Mouse (Mus musculus) embryonic facial prominence, embryonic 14.5 days (tissue): ENCODE results near the gene Tmprss12. TPM values are rescaled to one million over a fixed set of nuclear protein-coding genes. Genes with fewer than 3 reads are reported as not detected.
"Not testable (repeated sequence)": the region's sequence is repeated elsewhere in the genome, so short reads cannot be mapped to it uniquely, and the experiment has no call there.

Source experiments
- ATAC-seq: fragments of 200-750 bp; cut with Nextera tagmentation; 2 replicates; pipeline ENCODE4 v1.8.0; 2017; ENCODE audit warnings: low read depth, moderate number of reproducible peaks, moderate TSS enrichment
- DNase-seq: peaks from one replicate; pipeline ENCODE4 v3.0.0-alpha.2; 2015; ENCODE audit warnings: low spot score
- H3K27ac ChIP-seq: fragments of 300-500 bp; sonication (generic); replicated peaks from 2 replicates; pipeline ENCODE4 v1.5.1; 2014; ENCODE audit warnings: low read depth, mild to moderate bottlenecking, low read length, moderate library complexity
- H3K27me3 ChIP-seq: fragments of 300-500 bp; sonication (generic); replicated peaks from 2 replicates; pipeline ENCODE4 v1.6.1; 2014; ENCODE audit warnings: low read length; ENCODE audit not compliant: control insufficient read depth, insufficient read depth
- H3K36me3 ChIP-seq: fragments of 300-500 bp; sonication (generic); 2 replicates; pipeline ENCODE4 v1.6.1; 2014; ENCODE audit warnings: low read length, mixed read lengths; ENCODE audit not compliant: control insufficient read depth, insufficient read depth
- H3K4me1 ChIP-seq: fragments of 300-500 bp; sonication (generic); 2 replicates; pipeline ENCODE4 v1.6.1; 2014; ENCODE audit warnings: antibody characterized with exemption, low read length; ENCODE audit not compliant: control insufficient read depth, insufficient read depth
- H3K4me2 ChIP-seq: fragments of 300-500 bp; sonication (generic); 2 replicates; pipeline ENCODE4 v1.6.1; 2014; ENCODE audit warnings: low read depth, mild to moderate bottlenecking, low read length, moderate library complexity, mixed read lengths
- H3K4me3 ChIP-seq: fragments of 300-500 bp; sonication (generic); 2 replicates; pipeline ENCODE4 v1.5.1; 2014; ENCODE audit warnings: low read depth, mild to moderate bottlenecking, low read length
- H3K9ac ChIP-seq: fragments of 300-500 bp; sonication (generic); 2 replicates; pipeline ENCODE4 v1.6.1; 2014; ENCODE audit warnings: low read depth, mild to moderate bottlenecking, low read length, moderate library complexity, mixed read lengths
- H3K9me3 ChIP-seq: fragments of 300-500 bp; sonication (generic); 2 replicates; pipeline ENCODE4 v1.6.1; 2016; ENCODE audit warnings: low read length; ENCODE audit not compliant: control insufficient read depth
- WGBS: fragments of 180-500 bp; shearing (Covaris S2); extraction: QIAGEN DNeasy Blood & Tissue Kit; methylation state at CpG from one replicate; pipeline ENCODE4 v1.1.7; 2014; 5-methylcytosine and 5-hydroxymethylcytosine counted together
- polyA plus RNA-seq: library from polyadenylated mRNA; unstranded; fragments of >200 nt; fragmentation: Nextera tagmentation; extraction: Ambion mirVana; gene quantifications from 2 replicates; pipeline ENCODE4 v1.2.1, GENCODE M21; 2014

Tmprss12 gene
- polyA plus RNA-seq, 1 experiment from 2014 or later: not detected

DNA sequence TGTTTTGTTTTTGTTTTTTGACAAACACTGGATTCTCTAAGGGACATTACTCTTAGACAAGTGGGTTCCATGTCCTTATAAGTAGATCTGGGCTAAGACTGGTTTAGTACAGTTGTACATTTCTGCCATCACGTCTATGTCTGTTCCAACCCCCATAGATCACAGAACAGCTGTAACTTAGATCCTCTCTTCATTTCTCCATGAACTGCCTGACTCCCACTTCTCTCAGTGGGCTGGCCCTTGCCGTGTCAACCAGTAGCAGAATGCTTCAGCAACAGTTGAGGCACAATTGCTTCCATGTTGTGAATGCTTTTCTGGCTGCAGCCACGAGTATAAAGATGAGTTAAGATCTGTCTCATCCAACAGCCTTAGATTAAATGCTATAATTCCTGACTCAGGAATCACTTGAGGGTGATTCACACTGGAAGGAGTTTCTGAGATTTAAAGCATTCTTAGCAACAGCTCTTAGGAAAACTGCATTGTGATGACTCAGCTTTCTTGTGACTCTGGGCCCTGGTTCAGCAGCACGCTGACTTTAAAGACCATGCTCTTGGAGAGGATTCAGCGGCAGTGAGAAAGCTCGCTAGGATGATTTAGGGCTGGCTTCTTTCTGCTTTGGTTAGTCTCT is 29.4 kb upstream of the Tmprss12 start:
- Histone ChIP-seq H3K4me2 (no peak overlapping the region), H3K27ac (no peak overlapping the region), H3K4me1 (no peaks in the 10 kb centered on the region), H3K4me3 (no peak overlapping the region), H3K9me3 (no peaks in the 10 kb centered on the region), H3K36me3 (peaks cover 98% of the 10 kb centered on the region), H3K9ac (no peak overlapping the region), H3K27me3 (no peaks in the 10 kb centered on the region)
- 91% methylated on average over 6 of the region's 6 CpGs for WGBS
- no peak for ATAC-seq
- DNase-seq: no peak

DNA sequence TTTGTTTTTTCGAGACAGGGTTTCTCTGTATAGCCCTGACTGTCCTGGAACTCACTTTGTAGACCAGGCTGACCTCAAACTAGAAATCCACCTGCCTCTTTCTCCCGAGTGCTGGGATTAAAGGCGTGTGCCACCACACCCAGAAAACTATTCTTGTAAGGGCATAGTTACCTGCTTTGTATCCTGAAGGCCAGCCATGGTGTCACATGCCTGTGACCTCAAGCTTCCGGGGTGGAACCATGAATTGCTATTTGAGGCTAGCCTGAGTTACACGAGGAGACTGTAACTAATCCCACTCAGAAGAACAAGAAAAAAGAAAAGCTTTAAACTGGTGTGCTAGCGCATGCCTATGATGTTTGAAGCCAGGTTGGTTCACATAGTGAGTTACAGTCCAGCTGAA is 24.3 kb upstream of the Tmprss12 start:
- 81% methylated on average over 6 of the region's 6 CpGs for WGBS
- Histone ChIP-seq H3K4me3 (no peak overlapping the region), H3K9me3 (no peaks in the 10 kb centered on the region), H3K27ac (no peak overlapping the region), H3K36me3 (peaks cover 85% of the 10 kb centered on the region), H3K4me2 (no peak overlapping the region), H3K27me3 (no peaks in the 10 kb centered on the region), H3K9ac (no peak overlapping the region), H3K4me1 (no peaks in the 10 kb centered on the region)
- ATAC-seq (no peak), DNase-seq (no peak)

DNA sequence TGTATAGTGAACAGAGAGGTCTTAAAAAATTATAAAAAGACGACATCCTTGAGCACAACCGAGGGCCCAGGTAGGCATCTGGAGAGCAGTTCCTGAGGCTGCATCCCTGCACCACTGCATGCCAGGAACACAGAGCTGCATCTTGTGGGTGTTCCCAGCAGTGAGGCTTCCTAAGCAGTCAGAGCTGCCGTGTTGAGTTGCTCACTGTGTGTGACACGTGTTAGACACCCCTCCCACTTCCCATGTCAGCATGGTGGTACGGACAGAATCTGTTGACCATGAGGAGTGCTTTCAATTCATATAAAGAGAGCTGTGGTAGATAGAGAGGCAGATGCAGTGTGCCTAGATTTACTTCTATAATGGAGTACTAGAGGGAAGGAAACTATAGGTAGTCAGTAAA is 23.3 kb upstream of the Tmprss12 start:
- ATAC-seq (no peak), DNase-seq (no peak)
- H3K4me1 ChIP-seq: no peaks in the 10 kb centered on the region
- H3K4me3 ChIP-seq: no peak overlapping the region
- H3K36me3 ChIP-seq: peaks cover 78% of the 10 kb centered on the region
- 93% methylated on average over 5 of the region's 5 CpGs for WGBS
- H3K27me3 ChIP-seq: no peaks in the 10 kb centered on the region
- H3K27ac ChIP-seq: no peak overlapping the region
- H3K9ac ChIP-seq: no peak overlapping the region
- no peak overlapping the region for H3K4me2 ChIP-seq
- H3K9me3 ChIP-seq: no peaks in the 10 kb centered on the region

DNA sequence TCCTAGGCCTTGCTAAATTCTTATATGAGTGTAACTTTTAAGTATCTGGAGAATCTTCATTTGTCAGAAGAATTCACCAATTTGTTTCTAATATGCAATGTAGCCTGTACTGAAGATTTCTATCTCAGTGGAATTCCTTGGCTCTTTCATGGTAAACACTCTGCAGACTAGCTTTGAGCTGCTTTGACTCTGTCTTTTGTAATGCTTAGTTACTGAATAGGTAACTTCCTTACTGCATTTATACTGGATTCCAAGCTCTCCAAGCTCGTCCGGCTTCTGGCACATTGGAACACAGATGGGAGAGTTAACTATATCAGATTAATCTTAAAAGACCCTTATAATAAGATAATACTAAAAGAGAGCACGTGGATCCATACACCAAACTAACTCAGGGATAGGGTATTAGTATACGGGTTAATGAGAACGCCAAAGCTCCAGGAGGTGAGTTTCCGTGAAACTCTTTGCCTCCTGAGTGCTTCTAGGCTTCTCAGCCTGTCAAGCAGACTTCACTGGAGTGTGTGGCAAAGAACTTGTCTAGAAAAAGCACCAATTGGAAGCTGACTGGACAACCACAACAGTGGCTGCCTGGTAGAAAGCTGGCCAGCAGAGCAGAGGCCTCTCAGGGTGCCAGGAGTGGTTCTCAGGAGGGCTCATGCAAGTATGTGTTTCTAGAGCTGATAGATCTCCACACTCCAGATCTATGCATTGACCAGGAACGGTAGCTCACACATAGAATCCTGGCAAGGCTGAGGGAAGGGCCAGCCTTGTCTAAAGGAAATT is 21.8 kb upstream of the Tmprss12 start:
- H3K4me1 ChIP-seq: no peaks in the 10 kb centered on the region
- no peaks in the 10 kb centered on the region for H3K27me3 ChIP-seq
- ATAC-seq: no peak
- H3K4me3 ChIP-seq: no peak overlapping the region
- no peak for DNase-seq
- peaks cover 63% of the 10 kb centered on the region for H3K36me3 ChIP-seq
- H3K9me3 ChIP-seq: no peaks in the 10 kb centered on the region
- WGBS: 96% methylated on average over 7 of the region's 7 CpGs
- H3K27ac ChIP-seq: no peak overlapping the region
- no peak overlapping the region for H3K9ac ChIP-seq
- H3K4me2 ChIP-seq: no peak overlapping the region

DNA sequence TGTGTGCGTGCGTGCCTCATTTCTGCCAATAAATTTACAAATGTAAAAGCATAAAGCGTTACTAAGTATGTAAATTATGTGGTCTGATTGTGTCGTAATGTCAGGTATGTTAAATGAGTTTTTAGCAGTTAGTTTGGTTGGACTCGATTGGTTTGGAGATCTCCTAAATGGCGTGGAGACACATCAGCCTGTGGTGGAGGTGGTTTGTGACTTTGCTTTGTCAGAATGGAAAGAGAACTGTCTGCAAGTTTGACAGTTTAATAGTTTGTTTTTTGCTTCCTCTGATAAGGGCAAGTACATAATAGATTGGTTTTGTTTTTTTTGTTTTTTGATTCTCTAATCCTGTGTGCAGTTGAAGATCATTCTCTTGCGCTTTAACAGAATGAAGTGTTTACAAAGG is 20.3 kb upstream of the Tmprss12 start:
- H3K27ac ChIP-seq, H3K4me3 ChIP-seq, H3K4me2 ChIP-seq, H3K9me3 ChIP-seq, DNase-seq, H3K4me1 ChIP-seq, H3K27me3 ChIP-seq, ATAC-seq, H3K9ac ChIP-seq: not testable (repeated sequence)
- peaks cover 48% of the 10 kb centered on the region for H3K36me3 ChIP-seq
- 89% methylated on average over 6 of the region's 7 CpGs for WGBS

DNA sequence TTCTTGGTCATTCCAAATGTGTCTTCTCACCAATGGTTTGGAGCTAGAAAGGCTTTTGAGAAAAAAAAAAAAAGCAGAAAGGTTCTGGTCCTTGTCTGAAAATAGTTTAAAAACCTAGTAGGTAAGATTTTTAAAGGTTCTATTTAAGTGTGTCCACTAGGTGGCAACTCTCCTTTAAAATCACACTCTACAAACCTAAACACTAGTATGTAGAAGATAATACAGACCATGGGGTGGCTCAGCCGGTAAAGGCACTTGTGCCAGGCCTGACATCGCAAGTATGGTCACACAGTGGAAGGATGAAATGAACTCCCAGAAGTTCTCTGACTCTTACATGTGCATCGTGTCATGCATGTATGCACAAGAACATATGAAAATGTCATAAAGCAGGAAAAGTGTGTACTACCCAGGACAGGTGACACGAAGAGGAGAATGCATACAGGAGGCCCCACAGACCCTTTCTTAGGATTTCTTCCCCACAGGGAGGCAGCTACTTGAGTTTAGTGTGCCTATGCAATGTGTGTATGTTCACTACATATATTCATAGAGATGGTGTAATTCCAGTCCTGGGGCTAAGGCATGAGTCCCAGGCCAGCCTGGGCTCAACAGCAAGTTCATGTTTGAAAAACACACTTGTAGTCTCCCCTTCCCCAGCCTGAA is 17.3 kb upstream of the Tmprss12 start:
- WGBS: 25% methylated on average over 4 of the region's 4 CpGs
- Histone ChIP-seq H3K36me3 (peaks cover 20% of the 10 kb centered on the region), H3K4me2 (no peak overlapping the region), H3K9me3 (no peaks in the 10 kb centered on the region), H3K4me3 (no peak overlapping the region), H3K27ac (no peak overlapping the region), H3K4me1 (no peaks in the 10 kb centered on the region), H3K9ac (no peak overlapping the region), H3K27me3 (no peaks in the 10 kb centered on the region)
- DNase-seq (peak; percentile 50), ATAC-seq (peak; percentile 68; the same call in 1 of the 2 replicates)

DNA sequence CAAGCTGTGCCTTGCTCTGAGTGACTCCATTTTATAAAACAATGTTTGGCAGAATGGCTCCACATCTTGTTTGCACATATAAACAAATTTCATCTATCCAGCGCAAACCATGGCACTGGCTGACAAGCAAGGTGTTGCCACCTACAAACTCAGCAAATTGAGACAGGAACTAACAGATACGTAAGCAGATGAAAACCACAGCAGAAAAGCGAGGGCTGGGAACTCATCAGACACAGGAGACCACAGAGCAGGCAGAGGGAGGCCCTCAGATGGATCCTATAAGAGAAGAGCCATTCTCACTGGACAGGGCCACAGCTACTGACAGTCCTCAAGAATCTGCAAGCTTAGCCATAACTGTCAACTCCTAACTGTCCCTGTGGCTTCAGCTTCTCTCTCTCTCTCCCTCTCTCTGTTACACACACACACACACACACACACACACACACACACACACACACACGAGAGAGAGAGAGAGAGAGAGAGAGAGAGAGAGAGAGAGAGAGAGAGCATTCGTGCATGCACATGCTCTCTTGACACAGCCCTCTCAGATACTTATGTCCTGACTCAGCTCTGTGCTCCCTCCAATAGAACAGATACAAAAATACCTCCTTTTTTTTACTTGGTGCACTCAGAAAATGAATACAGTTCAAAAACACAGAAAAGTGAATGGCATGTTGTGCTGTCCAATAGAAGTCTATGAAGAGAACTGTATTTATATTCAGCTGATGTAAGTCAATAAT is 14.9 kb upstream of the Tmprss12 start:
- WGBS: 72% methylated on average over 5 of the region's 5 CpGs
- ATAC-seq (no peak), DNase-seq (no peak)

DNA sequence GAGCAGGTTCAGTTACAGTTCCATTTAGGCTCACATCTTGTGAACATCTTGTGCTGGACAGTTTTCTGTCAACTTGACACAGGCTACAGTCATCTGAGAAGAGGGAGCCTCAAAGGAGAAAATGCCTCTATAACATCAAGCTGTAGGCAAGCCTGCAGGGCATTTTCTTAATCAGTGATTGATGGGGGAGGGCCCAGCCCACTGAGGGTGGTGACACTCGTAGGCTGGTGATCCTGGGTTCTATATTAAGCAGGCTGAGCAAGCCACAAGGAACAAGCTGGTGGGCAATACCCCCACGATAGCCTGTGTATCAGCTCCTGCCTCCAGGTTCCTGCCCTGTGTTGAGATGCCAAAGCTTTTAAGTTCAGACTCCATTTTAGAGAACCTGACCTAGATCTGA is 11.7 kb upstream of the Tmprss12 start:
- H3K9ac ChIP-seq: no peak overlapping the region
- H3K36me3 ChIP-seq: no peaks in the 10 kb centered on the region
- H3K4me2 ChIP-seq: no peak overlapping the region
- no peaks in the 10 kb centered on the region for H3K4me1 ChIP-seq
- DNase-seq: no peak
- H3K9me3 ChIP-seq: no peaks in the 10 kb centered on the region
- no peak overlapping the region for H3K27ac ChIP-seq
- no peak for ATAC-seq
- no peaks in the 10 kb centered on the region for H3K27me3 ChIP-seq
- no peak overlapping the region for H3K4me3 ChIP-seq
- WGBS: 79% methylated on average over 2 of the region's 2 CpGs

More for the DNA sequence above, 14.9 kb upstream of the Tmprss12 start:
- H3K9ac ChIP-seq: no peak overlapping the region
- H3K36me3 ChIP-seq: peaks cover 7% of the 10 kb centered on the region; the same call in 1 of the 2 replicates
- no peak overlapping the region for H3K4me2 ChIP-seq
- no peaks in the 10 kb centered on the region for H3K9me3 ChIP-seq
- no peak overlapping the region for H3K4me3 ChIP-seq
- no peak overlapping the region for H3K27ac ChIP-seq
- H3K27me3 ChIP-seq: no peaks in the 10 kb centered on the region
- H3K4me1 ChIP-seq: no peaks in the 10 kb centered on the region
